Mouse (Mus musculus) brown adipose tissue, adult 24 weeks (tissue): ENCODE data around the gene Sparcl1. TPM values are rescaled to one million over a fixed set of nuclear protein-coding genes. Genes with fewer than 3 reads are reported as not detected.
A peak's percentile ranks its signal among the peaks of the same experiment; 100 is the strongest.

Experiments
- H3K27ac ChIP-seq: fragments of 200-500 bp; replicated peaks from 2 replicates; pipeline ENCODE4 v1.5.1; 2012; ENCODE audit warnings: low read depth, mild to moderate bottlenecking, low read length
- H3K4me1 ChIP-seq: fragments of 200-500 bp; 2 replicates; pipeline ENCODE4 v1.6.1; 2012; ENCODE audit warnings: low read length, mixed read lengths; ENCODE audit not compliant: control insufficient read depth, insufficient read depth, insufficient read length
- H3K4me3 ChIP-seq: fragments of 200-500 bp; 2 replicates; pipeline ENCODE4 v1.5.1; 2012; ENCODE audit warnings: low read depth, mild to moderate bottlenecking, low read length, moderate library complexity; ENCODE audit not compliant: insufficient read depth
- polyA plus RNA-seq: library from polyadenylated mRNA; stranded (reverse); fragments of >200 nt; gene quantifications from 2 replicates; pipeline ENCODE4 v1.2.4, GENCODE M21; 2012; ENCODE audit not compliant: missing spikeins, insufficient read depth, insufficient read length

Gene Sparcl1
- polyA plus RNA-seq, 1 experiment, result 101 TPM

- Histone ChIP-seq H3K4me3 (no peak overlapping the region), H3K4me1 (peaks cover 26% of the 10 kb centered on the region), H3K27ac (peak overlapping the region; percentile 74)
Measured at GRCm38 (mm10) chr5:104126561-104127320, 13.2 kb upstream of the Sparcl1 start.

- H3K4me3 ChIP-seq, result no peak overlapping the region
- H3K4me1 ChIP-seq, result peaks cover 16% of the 10 kb centered on the region
- H3K27ac ChIP-seq, result no peak overlapping the region
Measured at GRCm38 (mm10) chr5:104124016-104124658, 10.6 kb upstream of the Sparcl1 start.

DNA sequence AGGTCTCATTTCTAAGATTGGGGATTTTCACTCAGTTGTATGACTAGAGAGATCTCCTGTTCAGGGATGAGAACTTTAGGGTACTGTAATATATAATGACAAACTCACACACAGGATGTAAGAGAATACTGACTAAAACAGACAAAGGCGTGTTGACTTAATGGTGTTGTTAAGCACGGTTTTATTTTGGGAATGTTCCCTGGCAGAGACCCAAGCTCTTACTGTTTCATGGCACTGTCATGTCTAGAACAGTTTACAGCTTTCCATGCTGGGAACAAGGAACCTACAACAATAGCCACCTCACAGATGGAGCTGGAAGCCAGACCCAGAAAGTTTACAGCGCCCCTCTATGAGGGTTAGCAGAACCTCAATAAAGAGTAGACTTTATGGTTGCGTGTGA is 2.4 kb upstream of the Sparcl1 start:
- H3K27ac ChIP-seq, result peak overlapping the region; percentile 92
- H3K4me3 ChIP-seq, result no peak overlapping the region
- H3K4me1 ChIP-seq, result peaks cover 2% of the 10 kb centered on the region; the same call in 1 of the 2 replicates

- Histone ChIP-seq H3K27ac (peak overlapping the region; percentile 92), H3K4me3 (peak overlapping the region; percentile 46)
Measured at GRCm38 (mm10) chr5:104115118-104115517, 1.6 kb upstream of the Sparcl1 start.

GRCm38 (mm10) chr5:104112511-104112910 is 1.0 kb downstream of the Sparcl1 start:
- H3K4me1 ChIP-seq, result peaks cover 9% of the 10 kb centered on the region; the same call in 1 of the 2 replicates
- peak overlapping the region; percentile 99 for H3K27ac ChIP-seq
- peak overlapping the region; percentile 55 for H3K4me3 ChIP-seq

More at GRCm38 (mm10) chr5:104115118-104115517, 1.6 kb upstream of the Sparcl1 start:
- H3K4me1 ChIP-seq, result peaks cover 2% of the 10 kb centered on the region; the same call in 1 of the 2 replicates

DNA sequence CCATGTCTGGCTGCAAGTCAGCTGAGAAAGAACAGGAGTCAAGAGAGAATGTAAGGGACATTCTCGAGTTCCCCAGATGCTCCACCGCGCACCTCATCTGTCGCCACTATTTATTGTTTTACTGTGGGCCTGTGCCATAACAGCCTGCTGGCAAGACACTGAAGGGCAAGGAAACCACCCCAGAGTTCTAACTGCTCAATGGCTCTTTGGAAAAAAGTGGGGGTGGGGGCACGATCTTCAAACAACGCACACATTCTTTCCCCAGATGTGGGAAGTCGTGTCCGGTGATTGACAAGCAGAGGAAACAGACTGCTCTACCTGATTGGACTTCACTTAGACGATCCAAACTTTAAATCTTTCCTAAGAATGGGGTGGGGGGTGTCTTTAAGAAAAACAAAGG is 1.5 kb downstream of the Sparcl1 start:
- H3K4me3 ChIP-seq, result peak overlapping the region; percentile 55
- peak overlapping the region; percentile 99 for H3K27ac ChIP-seq
- H3K4me1 ChIP-seq, result peaks cover 12% of the 10 kb centered on the region

DNA sequence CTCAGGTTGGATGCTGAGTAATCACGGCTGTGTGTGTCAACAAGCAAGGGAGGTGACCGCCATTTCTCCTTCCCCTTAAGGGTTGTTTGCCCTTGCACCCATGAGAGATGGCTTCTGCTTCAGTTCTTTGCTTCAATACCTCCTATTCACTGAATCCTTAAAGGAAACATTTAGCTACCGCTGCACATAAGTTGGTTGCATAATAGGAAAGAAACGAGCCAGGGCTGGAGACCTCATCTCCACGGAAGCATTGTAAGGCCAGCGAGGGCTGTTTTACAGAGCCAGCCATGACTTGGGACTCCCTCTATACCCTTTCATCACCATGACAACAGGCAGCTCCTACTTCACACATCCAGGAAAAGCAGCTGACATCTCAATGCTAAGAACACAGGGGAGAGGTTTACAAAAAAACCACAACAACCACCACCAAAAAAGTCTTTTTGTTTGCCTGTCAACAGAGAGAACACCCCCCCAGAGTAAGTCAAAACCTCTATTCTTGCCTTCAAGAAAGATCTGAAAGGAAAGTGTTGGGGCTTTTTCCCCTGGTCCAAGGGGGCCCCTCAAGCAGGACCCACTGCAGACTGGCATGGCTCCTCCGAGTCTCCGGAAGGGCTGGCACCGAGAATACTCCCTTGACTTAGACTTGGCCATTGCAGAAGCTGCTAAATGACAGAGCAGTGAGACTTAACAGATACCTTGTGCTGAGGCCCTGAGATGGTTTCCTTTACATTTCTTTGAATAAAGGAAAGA is 3.2 kb downstream of the Sparcl1 start:
- Histone ChIP-seq H3K4me1 (peaks cover 12% of the 10 kb centered on the region), H3K27ac (peak overlapping the region; percentile 99), H3K4me3 (peak overlapping the region; percentile 48)

DNA sequence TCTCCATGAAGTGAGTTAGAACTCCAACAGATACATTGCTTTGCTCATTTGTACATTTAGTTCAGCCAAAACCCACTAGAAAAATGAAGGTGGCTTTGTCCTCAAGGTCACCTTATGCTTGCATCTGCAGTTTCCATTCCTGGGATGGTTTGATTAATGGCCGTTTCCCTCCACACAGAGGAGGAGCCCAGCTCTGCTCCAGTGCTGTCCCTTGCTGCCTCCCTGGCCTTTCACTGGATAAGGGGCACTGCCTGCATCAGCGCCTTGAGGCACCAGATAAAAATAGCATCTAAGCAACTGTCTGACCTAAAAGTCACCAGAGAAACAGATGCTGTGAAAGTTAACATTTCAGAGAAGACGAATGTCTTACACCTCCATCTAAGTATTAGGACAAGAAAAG is 4.0 kb downstream of the Sparcl1 start:
- H3K27ac ChIP-seq, result peak overlapping the region; percentile 99
- H3K4me1 ChIP-seq, result peaks cover 14% of the 10 kb centered on the region
- peak overlapping the region; percentile 34 for H3K4me3 ChIP-seq

DNA sequence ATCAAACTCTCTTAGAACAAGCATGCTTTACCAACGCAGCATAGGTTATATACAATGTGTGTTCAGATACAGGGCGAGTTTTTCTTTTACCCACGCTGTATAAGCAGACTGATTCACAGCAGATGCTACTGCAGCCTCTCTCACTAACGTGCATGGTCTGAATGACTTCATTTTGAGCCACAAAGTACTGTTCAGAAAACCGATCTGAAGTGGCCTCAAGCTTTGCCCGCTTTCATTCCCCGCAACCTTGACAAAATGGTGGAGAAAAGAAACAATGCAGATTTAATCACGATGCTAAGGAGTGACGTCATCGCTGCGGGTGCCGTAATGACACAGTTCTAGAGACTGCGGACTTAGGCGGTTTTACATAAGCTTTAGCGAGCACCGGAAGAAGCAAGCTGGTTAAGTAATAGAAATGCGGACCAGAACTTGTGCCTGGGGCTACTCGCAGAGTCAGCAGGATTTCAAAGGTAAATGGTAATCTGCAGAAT is 4.6 kb downstream of the Sparcl1 start:
- peak overlapping the region; percentile 34 for H3K4me3 ChIP-seq
- peak overlapping the region; percentile 99 for H3K27ac ChIP-seq
- H3K4me1 ChIP-seq, result peaks cover 15% of the 10 kb centered on the region

GRCm38 (mm10) chr5:104108127-104108875 is 5.2 kb downstream of the Sparcl1 start:
- H3K4me3 ChIP-seq, result peak overlapping the region; percentile 34
- H3K27ac ChIP-seq, result peak overlapping the region; percentile 99
- H3K4me1 ChIP-seq, result peaks cover 15% of the 10 kb centered on the region

GRCm38 (mm10) chr5:104104111-104104510 is 9.4 kb downstream of the Sparcl1 start:
- H3K4me3 ChIP-seq, result no peak overlapping the region
- H3K4me1 ChIP-seq, result peaks cover 23% of the 10 kb centered on the region
- no peak overlapping the region for H3K27ac ChIP-seq

- peaks cover 19% of the 10 kb centered on the region for H3K4me1 ChIP-seq
- no peak overlapping the region for H3K4me3 ChIP-seq
- no peak overlapping the region for H3K27ac ChIP-seq
Measured at GRCm38 (mm10) chr5:104103171-104103570, 10.4 kb downstream of the Sparcl1 start.

- H3K27ac ChIP-seq, result no peak overlapping the region; the same call in 1 of the 2 replicates
Measured at GRCm38 (mm10) chr5:104101678-104102531, 11.6 kb downstream of the Sparcl1 start.

More at GRCm38 (mm10) chr5:104101678-104102531, 11.6 kb downstream of the Sparcl1 start:
- no peak overlapping the region for H3K4me3 ChIP-seq
- H3K4me1 ChIP-seq, result peaks cover 12% of the 10 kb centered on the region
